Mouse (Mus musculus): ENCODE results near the gene Pak6.
"Not testable (repeated sequence)": the region's sequence is repeated elsewhere in the genome, so short reads cannot be mapped to it uniquely, and the experiment has no call there.

Gene Pak6

GRCm38 (mm10) chr2:118662902-118663803 is at the start of gene Pak6:
Gene Pak6 (plus strand): TSS chr2:118663303.
- in situ Hi-C loops (cut with MboI; ENCODE audit: low sequenced_read_pairs) = no loop called here

DNA sequence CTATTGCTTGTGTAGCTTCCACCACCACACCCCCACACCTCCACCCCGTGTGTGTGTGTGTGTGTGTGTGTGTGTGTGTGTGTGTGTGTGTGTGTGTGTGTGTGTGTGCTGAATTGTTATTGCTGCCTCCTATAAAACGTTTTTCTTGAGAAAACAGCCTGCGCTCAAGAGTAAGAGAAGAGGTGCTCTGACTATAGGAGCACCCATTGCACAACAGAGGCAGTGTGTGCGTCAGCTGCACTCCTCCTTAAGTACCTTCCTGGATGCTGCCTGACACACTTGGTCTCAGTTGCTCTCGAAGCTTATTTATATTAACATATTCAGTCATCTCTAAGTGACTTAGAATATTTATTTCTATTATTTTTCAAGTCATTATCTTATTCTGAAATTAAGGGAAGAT is 45.1 kb upstream of the Pak6 start:
- in situ Hi-C loops (cut with MboI; ENCODE audit: low sequenced_read_pairs) = no loop called here

DNA sequence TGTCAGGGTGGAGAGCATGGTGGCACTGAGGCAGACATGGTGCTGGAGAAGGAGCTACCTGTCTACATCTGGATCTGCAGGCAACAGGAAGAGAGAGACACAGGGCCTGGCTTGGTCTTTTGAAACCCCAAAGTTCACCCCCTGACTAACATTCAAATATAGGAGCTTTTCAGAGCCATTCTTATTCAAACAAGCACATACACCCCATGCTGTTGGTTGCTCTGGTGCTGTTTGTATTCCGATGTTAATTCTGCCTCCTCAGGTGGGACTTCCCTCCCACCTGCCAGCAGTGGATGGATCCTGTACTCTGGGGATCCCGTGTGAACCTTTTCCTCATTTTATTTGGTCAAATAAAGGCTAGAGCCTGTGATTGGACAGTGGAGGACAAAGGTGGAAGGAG is 43.0 kb upstream of the Pak6 start:
- in situ Hi-C loops (cut with MboI; ENCODE audit: low sequenced_read_pairs) = no loop called here

GRCm38 (mm10) chr2:118620608-118621007 is 42.5 kb upstream of the Pak6 start:
- in situ Hi-C loops (cut with MboI; ENCODE audit: low sequenced_read_pairs) = no loop called here

- in situ Hi-C loops (cut with MboI; ENCODE audit: low sequenced_read_pairs) = loop anchor here (25.0 kb wide), 2 partner anchors 358 to 558 kb away; no protein-coding TSS in a partner anchor
These were observed 33.8 kb upstream of the Pak6 start for GRCm38 (mm10) chr2:118629276-118629675.

DNA sequence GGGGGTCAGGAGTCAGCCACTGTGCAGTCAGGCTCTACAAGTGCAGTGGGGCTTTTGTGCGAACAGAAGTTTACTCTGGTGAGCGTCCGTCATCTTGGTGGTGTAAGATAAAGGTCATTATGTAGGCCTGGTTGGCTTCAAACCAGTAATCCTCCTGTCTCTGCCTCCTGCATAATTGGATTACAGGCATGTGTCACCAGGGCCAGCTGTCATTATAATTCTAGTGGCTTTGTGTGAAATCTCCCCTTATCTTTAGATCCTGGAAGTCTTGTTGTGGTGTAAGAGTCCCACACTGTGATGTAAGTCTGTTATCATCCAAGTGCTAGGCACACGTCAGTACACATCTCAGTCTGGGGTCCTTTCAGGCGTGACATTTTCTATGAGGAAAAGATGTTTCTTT is 29.7 kb upstream of the Pak6 start:
- in situ Hi-C loops (cut with MboI; ENCODE audit: low sequenced_read_pairs) = loop anchor here (25.0 kb wide), 2 partner anchors 354 to 554 kb away; no protein-coding TSS in a partner anchor

DNA sequence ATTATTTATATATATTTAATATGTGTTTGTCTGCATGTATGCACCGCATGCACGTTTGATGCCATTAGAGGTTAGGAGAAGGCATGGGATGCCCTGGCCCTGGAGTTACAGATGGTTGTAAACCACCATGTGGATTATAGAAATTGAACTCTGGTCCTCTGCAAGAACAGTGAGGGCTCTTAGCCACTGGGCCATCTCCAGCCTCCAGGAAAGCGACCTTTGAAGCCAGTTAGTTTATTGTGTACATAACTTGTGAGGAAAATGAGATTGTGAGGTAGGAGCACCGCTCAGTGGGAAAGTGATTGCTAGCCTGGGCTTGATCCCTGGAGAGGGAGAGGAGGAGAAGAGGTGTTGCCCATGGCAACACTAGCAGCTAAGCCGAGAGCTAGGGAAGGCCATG is 25.8 kb upstream of the Pak6 start:
- in situ Hi-C loops (cut with MboI; ENCODE audit: low sequenced_read_pairs) = loop anchor here (5.0 to 25.0 kb wide), 4 partner anchors 125 to 550 kb away; partner anchors contain the start of gene Ccdc9b

- in situ Hi-C loops (cut with MboI; ENCODE audit: low sequenced_read_pairs) = loop anchor here (5.0 to 25.0 kb wide), 4 partner anchors 124 to 549 kb away; partner anchors contain the start of gene Ccdc9b
These were observed 25.1 kb upstream of the Pak6 start for GRCm38 (mm10) chr2:118637888-118638526.

DNA sequence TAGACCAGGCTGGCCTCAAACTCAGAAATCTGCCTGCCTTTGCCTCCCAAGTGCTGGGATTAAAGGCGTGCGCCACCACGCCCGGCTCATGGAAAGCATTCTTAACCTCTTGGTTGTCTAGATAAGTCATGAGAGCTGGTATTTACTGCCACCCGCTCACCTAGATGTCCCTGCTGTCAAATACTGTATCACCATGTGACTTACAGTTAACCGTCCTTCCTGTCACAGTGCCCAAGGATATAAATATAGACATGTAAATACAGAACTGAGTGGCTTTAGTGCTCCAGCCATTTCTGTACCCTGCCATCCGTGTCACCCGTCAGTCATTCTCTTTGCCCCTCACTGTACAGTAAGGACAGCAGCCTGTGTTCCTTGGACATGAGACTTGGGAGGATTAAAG is 24.4 kb upstream of the Pak6 start:
- in situ Hi-C loops (cut with MboI; ENCODE audit: low sequenced_read_pairs) = loop anchor here (5.0 to 25.0 kb wide), 4 partner anchors 124 to 549 kb away; partner anchors contain the start of gene Ccdc9b

GRCm38 (mm10) chr2:118641147-118641546 is 22.0 kb upstream of the Pak6 start:
- in situ Hi-C loops (cut with MboI; ENCODE audit: low sequenced_read_pairs) = loop anchor here (10.0 to 25.0 kb wide), 3 partner anchors 94 to 546 kb away; no protein-coding TSS in a partner anchor

- in situ Hi-C loops (cut with MboI; ENCODE audit: low sequenced_read_pairs) = loop anchor here (10.0 to 25.0 kb wide), 3 partner anchors 92 to 545 kb away; no protein-coding TSS in a partner anchor
These were observed 20.7 kb upstream of the Pak6 start for GRCm38 (mm10) chr2:118642431-118642830.

DNA sequence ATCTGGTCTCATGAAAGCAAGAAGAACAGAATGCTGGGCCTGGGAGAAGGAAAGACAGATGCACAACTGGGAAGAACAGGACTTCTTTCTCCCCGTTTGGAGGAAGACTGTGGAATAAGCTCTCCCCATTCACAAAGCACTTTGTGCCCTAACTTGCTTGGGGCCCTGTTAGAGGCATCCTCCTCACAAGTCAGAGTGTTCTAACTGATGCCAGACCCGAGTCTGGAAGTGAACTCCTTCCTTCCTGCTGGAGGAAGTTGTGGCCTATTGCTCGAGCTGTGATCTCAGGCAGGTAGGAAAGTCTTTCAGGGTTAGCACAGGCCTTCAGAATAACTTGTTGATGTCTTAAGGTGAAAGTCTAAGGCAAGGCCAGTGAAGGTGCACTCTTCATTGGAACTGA is 20.2 kb upstream of the Pak6 start:
- in situ Hi-C loops (cut with MboI; ENCODE audit: low sequenced_read_pairs) = loop anchor here (10.0 to 25.0 kb wide), 3 partner anchors 92 to 544 kb away; no protein-coding TSS in a partner anchor

DNA sequence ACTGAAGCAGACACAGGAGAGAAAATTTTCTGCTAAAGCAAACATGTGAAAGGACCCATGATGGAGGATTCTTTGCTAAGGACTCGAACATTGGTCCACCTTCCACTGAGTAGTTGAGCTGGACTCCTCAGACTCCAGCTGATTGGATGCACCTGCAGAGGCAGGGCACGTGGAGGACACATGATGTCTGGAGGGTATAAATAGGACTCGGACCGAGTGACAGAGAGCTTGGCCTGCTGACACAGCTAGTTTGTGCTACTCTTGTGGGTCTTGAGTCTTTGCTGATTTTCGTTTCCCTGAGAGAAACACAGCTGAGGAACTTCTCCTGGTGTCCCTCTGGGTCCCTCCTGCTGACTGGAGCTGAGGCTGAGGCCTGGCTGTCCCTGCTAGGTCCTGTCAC is 16.4 kb upstream of the Pak6 start:
- in situ Hi-C loops (cut with MboI; ENCODE audit: low sequenced_read_pairs) = loop anchor here (10.0 to 25.0 kb wide), 3 partner anchors 88 to 541 kb away; no protein-coding TSS in a partner anchor

DNA sequence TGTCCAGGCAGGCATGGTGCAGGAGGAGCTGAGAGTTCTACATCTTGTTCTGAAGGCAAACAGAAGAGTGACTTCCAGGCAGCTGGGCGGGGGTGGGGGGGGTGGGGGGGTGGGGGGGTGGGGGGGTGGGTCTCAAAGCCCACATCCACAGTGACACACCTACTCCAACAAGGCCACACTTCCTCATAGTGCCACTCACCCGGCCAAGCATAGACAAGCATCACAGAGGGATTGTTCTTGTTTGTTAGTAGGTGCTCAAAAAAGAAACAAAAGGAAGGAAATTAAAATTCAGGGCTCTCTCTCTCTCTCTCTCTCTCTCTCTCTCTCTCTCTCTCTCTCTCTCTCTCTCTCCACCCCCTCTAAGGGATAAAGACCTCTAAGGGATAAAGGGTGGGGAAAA is 12.4 kb upstream of the Pak6 start:
- in situ Hi-C loops (cut with MboI; ENCODE audit: low sequenced_read_pairs) = not testable (repeated sequence)

- in situ Hi-C loops (cut with MboI; ENCODE audit: low sequenced_read_pairs) = no loop called here
These were observed 6.3 kb upstream of the Pak6 start for GRCm38 (mm10) chr2:118656688-118657281.

GRCm38 (mm10) chr2:118658457-118658856 is 4.6 kb upstream of the Pak6 start:
- in situ Hi-C loops (cut with MboI; ENCODE audit: low sequenced_read_pairs) = no loop called here

GRCm38 (mm10) chr2:118659077-118659476 is 4.0 kb upstream of the Pak6 start:
- in situ Hi-C loops (cut with MboI; ENCODE audit: low sequenced_read_pairs) = no loop called here

DNA sequence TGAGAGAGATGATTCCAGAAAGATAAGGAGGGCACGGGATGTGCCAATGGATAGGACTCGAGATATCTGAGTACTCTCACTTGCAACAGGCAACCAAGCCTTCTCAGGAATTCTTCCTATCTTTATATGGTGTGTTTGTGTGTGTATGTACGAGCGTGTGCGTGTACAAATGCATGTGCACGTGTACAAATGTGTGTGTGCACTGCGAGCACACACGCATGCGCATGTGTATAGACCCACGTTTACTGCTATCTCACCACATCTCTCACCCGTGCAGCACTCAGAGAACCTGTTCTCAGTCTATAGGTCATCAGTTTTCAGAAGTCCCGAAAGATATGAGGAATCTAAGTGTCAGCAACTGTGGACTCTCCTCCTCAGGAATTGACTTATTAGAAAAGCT is 3.6 kb upstream of the Pak6 start:
- in situ Hi-C loops (cut with MboI; ENCODE audit: low sequenced_read_pairs) = no loop called here

DNA sequence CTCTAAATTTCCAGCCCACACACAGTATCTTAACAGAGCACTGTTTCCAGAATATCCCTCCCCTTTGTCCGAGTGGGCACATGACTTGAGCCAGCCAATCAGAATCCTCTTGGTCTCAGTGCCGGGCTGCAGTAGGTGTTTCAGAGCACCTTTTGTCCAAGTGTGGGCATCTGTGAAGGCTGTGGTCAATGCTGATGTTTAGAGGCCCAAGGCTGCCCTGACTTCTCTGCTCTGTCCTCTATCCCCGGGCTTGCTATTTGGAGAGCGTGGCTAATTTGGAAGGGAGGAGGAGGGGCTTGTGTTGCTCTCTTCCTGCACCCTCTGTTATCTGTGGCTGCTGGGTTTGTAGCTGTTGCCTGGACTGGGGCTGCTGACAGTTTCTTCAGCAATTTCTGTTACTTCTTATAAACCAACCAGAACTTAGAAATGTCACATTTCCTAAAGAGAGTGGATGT is 3.1 kb upstream of the Pak6 start:
- in situ Hi-C loops (cut with MboI; ENCODE audit: low sequenced_read_pairs) = no loop called here

DNA sequence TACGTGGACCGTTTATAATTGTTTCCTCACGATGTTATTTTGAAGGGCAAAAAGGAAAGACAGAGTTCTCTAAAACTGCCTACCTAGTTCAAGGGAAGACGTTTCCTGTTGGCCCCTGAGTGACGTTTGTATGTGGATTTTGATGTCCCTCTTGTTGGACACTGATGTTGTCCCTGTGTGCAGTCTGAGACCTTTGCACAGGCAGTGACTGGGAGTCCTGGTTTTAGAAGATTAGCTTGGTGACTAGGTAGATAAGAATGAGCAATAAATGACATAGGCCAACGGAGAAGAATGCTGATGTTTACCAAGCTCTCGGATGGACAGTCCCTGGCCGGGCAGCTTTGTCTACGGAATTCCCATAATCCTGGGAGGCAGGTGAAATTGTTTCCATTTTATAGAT is 1.2 kb upstream of the Pak6 start:
- in situ Hi-C loops (cut with MboI; ENCODE audit: low sequenced_read_pairs) = no loop called here
